Mouse (Mus musculus) MEL (cell line): ENCODE measurements at regions not wholly inside any gene's neighbourhood (a gene's known extent, or its start where the extent isn't known, plus 50 kb on each side); places are given as distances from the start of the nearest gene placed in this dataset.

Experiments
- DNase-seq: peaks from one replicate; pipeline ENCODE4 v3.0.0; 2011; ENCODE audit warnings: low read depth, low spot score
- H3K27ac ChIP-seq: 2 replicates; pipeline ENCODE4 v1.5.1; 2012; ENCODE audit warnings: low read depth, mild to moderate bottlenecking, control low read depth, low read length, moderate library complexity; ENCODE audit not compliant: control insufficient read depth
- H3K27me3 ChIP-seq, 2 experiments: fragments of 150-350 bp in 1 of 2; sonication (generic) in 1 of 2; 2 replicates each; pipeline ENCODE4 v1.6.1; 2012; ENCODE audit warnings: low read length in 2 of 2, mild to moderate bottlenecking in 2 of 2, improper control_type of control experiment in 1 of 2, moderate library complexity in 1 of 2; ENCODE audit not compliant: insufficient read depth in 2 of 2, control insufficient read depth in 1 of 2
- H3K36me3 ChIP-seq, 2 experiments: 2 replicates each; pipeline ENCODE4 v1.6.1; 2012 to 2014; ENCODE audit warnings: low read length in 2 of 2, improper control_type of control experiment in 1 of 2, inconsistent platforms in 1 of 2, mild to moderate bottlenecking in 1 of 2; ENCODE audit not compliant: insufficient read depth in 2 of 2, control insufficient read depth in 1 of 2
- H3K4me1 ChIP-seq, 2 experiments: fragments of 150-350 bp in 1 of 2; sonication (generic) in 1 of 2; 2 replicates each; pipeline ENCODE4 v1.6.1; 2012; ENCODE audit warnings: low read length in 2 of 2, improper control_type of control experiment in 1 of 2, mild to moderate bottlenecking in 1 of 2; ENCODE audit not compliant: insufficient read depth in 2 of 2, control insufficient read depth in 1 of 2
- H3K4me3 ChIP-seq, 2 experiments: fragments of 150-350 bp in 1 of 2; sonication (generic) in 1 of 2; 2 replicates each; pipeline ENCODE4 v1.5.1; 2012; ENCODE audit warnings: low read depth in 2 of 2, low read length in 2 of 2, mild to moderate bottlenecking in 2 of 2, moderate library complexity in 2 of 2, control low read depth in 1 of 2, improper control_type of control experiment in 1 of 2; ENCODE audit not compliant: control insufficient read depth in 1 of 2, insufficient read depth in 1 of 2
- H3K79me2 ChIP-seq: 2 replicates; pipeline ENCODE4 v1.6.1; 2012; ENCODE audit warnings: mild to moderate bottlenecking, low read length, moderate library complexity; ENCODE audit not compliant: control insufficient read depth, poor library complexity, insufficient read depth
- H3K9ac ChIP-seq: 2 replicates; pipeline ENCODE4 v1.6.1; 2012; ENCODE audit warnings: low read depth, mild to moderate bottlenecking, control low read depth, low read length, moderate library complexity; ENCODE audit not compliant: control insufficient read depth, poor library complexity, severe bottlenecking
- H3K9me3 ChIP-seq: fragments of 150-350 bp; sonication (generic); replicated peaks from 2 replicates; pipeline ENCODE4 v1.6.1; 2012; ENCODE audit warnings: mild to moderate bottlenecking, low read length, improper control_type of control experiment, moderate library complexity; ENCODE audit not compliant: insufficient read depth
- CHD1 ChIP-seq: IDR thresholded peaks from 2 replicates; pipeline ENCODE4 v1.6.1; 2012; ENCODE audit warnings: low read depth, mild to moderate bottlenecking, inconsistent platforms, low read length, improper control_type of control experiment
- ELF1 ChIP-seq: IDR thresholded peaks from 2 replicates; pipeline ENCODE4 v1.6.1; 2014; ENCODE audit warnings: low read depth, mild to moderate bottlenecking, inconsistent platforms, low read length, improper control_type of control experiment, moderate library complexity
- EP300 ChIP-seq, 2 experiments: IDR thresholded peaks; 2 replicates each; pipeline ENCODE4 v1.6.1; 2011; ENCODE audit warnings: improper control_type of control experiment in 2 of 2, low read length in 2 of 2, low read depth in 1 of 2, mild to moderate bottlenecking in 1 of 2
- ETS1 ChIP-seq: IDR thresholded peaks from 2 replicates; pipeline ENCODE4 v1.6.1; 2012; ENCODE audit warnings: low read depth, mild to moderate bottlenecking, inconsistent platforms, low read length, improper control_type of control experiment, moderate library complexity
- HCFC1 ChIP-seq: IDR thresholded peaks from 2 replicates; pipeline ENCODE4 v1.6.1; 2012; ENCODE audit warnings: low read depth, mild to moderate bottlenecking, inconsistent platforms, low read length, improper control_type of control experiment, moderate library complexity
- JUND ChIP-seq: IDR thresholded peaks from 2 replicates; pipeline ENCODE4 v1.6.1; 2011; ENCODE audit warnings: low read depth, mild to moderate bottlenecking, improper control_type of control experiment, low read length
- KAT2A ChIP-seq: conservative IDR thresholded peaks from 2 replicates; pipeline ENCODE4 v1.6.1; 2012; ENCODE audit warnings: low read depth, low read length, improper control_type of control experiment, inconsistent platforms
- MAFK ChIP-seq: IDR thresholded peaks from 2 replicates; pipeline ENCODE4 v1.6.1; 2011; ENCODE audit warnings: low read depth, mild to moderate bottlenecking, low read length, improper control_type of control experiment, borderline replicate concordance
- MAZ ChIP-seq: IDR thresholded peaks from 2 replicates; pipeline ENCODE4 v1.6.1; 2012; ENCODE audit warnings: low read depth, mild to moderate bottlenecking, inconsistent platforms, low read length, improper control_type of control experiment
- MXI1 ChIP-seq: IDR thresholded peaks from 2 replicates; pipeline ENCODE4 v1.6.1; 2011; ENCODE audit warnings: mild to moderate bottlenecking, low read depth, low read length, improper control_type of control experiment
- MYC ChIP-seq: IDR thresholded peaks from 2 replicates; pipeline ENCODE4 v1.6.1; 2011; ENCODE audit warnings: low read depth, mild to moderate bottlenecking, low read length, improper control_type of control experiment, moderate library complexity
- POLR2A ChIP-seq, 2 experiments: IDR thresholded peaks; 2 replicates each; pipeline ENCODE4 v1.6.1; 2011 to 2012; ENCODE audit warnings: low read length in 2 of 2, mild to moderate bottlenecking in 2 of 2, control low read depth in 1 of 2, improper control_type of control experiment in 1 of 2, low read depth in 1 of 2, moderate library complexity in 1 of 2; ENCODE audit not compliant: control insufficient read depth in 1 of 2, insufficient read depth in 1 of 2, poor library complexity in 1 of 2
- POLR2AphosphoS2 ChIP-seq: IDR thresholded peaks from 2 replicates; pipeline ENCODE4 v1.6.1; 2011; ENCODE audit warnings: low read length, improper control_type of control experiment
- RCOR1 ChIP-seq: IDR thresholded peaks from 2 replicates; pipeline ENCODE4 v1.6.1; 2012; ENCODE audit warnings: low read depth, mild to moderate bottlenecking, inconsistent platforms, low read length, improper control_type of control experiment
- SMC3 ChIP-seq: IDR thresholded peaks from 2 replicates; pipeline ENCODE4 v1.6.1; 2011; ENCODE audit warnings: low read depth, low read length, improper control_type of control experiment
- TAL1 ChIP-seq: IDR thresholded peaks from 2 replicates; pipeline ENCODE4 v1.6.1; 2012; ENCODE audit warnings: mild to moderate bottlenecking, inconsistent platforms, low read length, moderate library complexity, mixed read lengths
- TBP ChIP-seq: IDR thresholded peaks from 2 replicates; pipeline ENCODE4 v1.8.0; 2011; ENCODE audit warnings: low read depth, low read length, improper control_type of control experiment
- UBTF ChIP-seq: IDR thresholded peaks from 2 replicates; pipeline ENCODE4 v1.6.1; 2012; ENCODE audit warnings: low read depth, mild to moderate bottlenecking, inconsistent platforms, low read length, improper control_type of control experiment, moderate library complexity, borderline replicate concordance; ENCODE audit not compliant: insufficient read depth
- USF1 ChIP-seq: IDR thresholded peaks from 2 replicates; pipeline ENCODE4 v1.6.1; 2014; ENCODE audit warnings: low read depth, mild to moderate bottlenecking, inconsistent platforms, low read length, improper control_type of control experiment, moderate library complexity
- USF2 ChIP-seq, 2 experiments: IDR thresholded peaks; 2 replicates each; pipeline ENCODE4 v1.6.1; 2011 to 2012; ENCODE audit warnings: improper control_type of control experiment in 2 of 2, low read length in 2 of 2, borderline replicate concordance in 1 of 2, inconsistent platforms in 1 of 2, low read depth in 1 of 2, mild to moderate bottlenecking in 1 of 2; ENCODE audit not compliant: insufficient read depth in 1 of 2
- ZMIZ1 ChIP-seq: IDR thresholded peaks from 2 replicates; pipeline ENCODE4 v1.6.1; 2012; ENCODE audit warnings: low read depth, mild to moderate bottlenecking, inconsistent platforms, low read length, improper control_type of control experiment, moderate library complexity
- ZNF384 ChIP-seq: IDR thresholded peaks from 2 replicates; pipeline ENCODE4 v1.6.1; 2012; ENCODE audit warnings: low read depth, mild to moderate bottlenecking, inconsistent platforms, low read length, improper control_type of control experiment

DNA sequence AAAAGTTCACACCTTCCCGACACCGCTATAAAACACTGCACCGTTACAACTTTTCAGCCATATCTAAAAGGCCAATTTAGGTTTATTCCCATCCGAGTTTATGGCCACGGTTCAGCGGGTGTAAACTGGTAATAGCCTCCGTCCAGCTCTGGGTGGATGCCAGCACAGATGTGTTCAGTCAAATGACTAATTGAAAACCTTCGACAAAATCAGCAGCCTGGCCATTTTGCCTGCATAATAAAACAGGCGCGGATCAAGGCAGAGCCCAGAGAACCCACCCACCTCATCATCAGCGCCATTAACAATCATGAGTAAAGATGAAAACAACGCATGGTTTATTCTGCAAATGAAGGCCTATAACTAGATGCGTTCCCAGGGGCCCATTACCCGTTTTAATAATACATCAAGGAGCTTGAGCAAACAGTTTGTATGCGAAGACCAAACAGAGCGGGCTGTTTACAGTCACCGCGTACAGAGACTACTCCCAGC is 172.1 kb upstream of the Irx3 start:
- TF ChIP-seq CHD1 (no peak), HCFC1 (no peak), ZNF384 (no peak), ELF1 (no peak), ZMIZ1 (no peak), MAFK (no peak), KAT2A (no peak), EP300 (IDR thresholded peaks at IDR 0.05; ENCODE audit: low read depth in 1 of 2, low read length in 2 of 2) (no peak), POLR2A (IDR thresholded peaks at IDR 0.05; ENCODE audit: control insufficient read depth in 1 of 2, insufficient read depth in 1 of 2, low read depth in 1 of 2, low read length in 2 of 2, poor library complexity in 1 of 2) (no peak), MAZ (no peak), SMC3 (no peak), TAL1 (no peak), RCOR1 (no peak), JUND (no peak), USF1 (no peak), ETS1 (no peak), POLR2AphosphoS2 (no peak), MXI1 (no peak), UBTF (no peak), TBP (no peak)
- Histone ChIP-seq H3K79me2 (no peaks in the 10 kb centered on the region), H3K27ac (no peak overlapping the region), H3K9me3 (no peaks in the 10 kb centered on the region), H3K4me3 (no peak overlapping the region), H3K27me3 (no peaks in the 10 kb centered on the region), H3K36me3 (no peaks in the 10 kb centered on the region), H3K9ac (no peak overlapping the region), H3K4me1 (no peaks in the 10 kb centered on the region)
- no peak for DNase-seq

DNA sequence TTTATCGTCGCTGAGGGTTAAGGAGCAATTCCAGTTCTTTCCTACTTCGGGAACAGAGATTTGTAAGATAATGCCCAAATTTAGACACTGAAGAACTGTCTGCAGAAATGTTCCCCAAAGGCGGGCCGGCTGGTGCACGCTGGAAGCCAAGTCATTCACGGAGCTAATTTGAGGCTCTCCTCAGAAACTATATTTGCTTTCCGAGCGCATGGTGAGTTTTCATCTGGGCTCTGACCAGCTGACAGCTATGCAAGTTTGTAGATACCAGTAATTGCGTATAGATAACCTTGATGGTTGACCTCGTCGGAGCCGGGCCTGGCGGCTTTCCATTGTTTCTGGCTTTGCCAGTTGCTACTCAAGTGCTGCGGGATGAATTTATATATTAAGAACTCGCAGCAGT is 165.5 kb upstream of the Irx3 start:
- no peak overlapping the region for H3K27ac ChIP-seq
- no peaks in the 10 kb centered on the region for H3K4me1 ChIP-seq
- no peaks in the 10 kb centered on the region for H3K79me2 ChIP-seq
- no peaks in the 10 kb centered on the region for H3K27me3 ChIP-seq
- no peak for TF ChIP-seq ZNF384
- TF ChIP-seq POLR2AphosphoS2 = no peak
- no peak for TF ChIP-seq USF2 (IDR thresholded peaks at IDR 0.05; ENCODE audit: borderline replicate concordance in 1 of 2, insufficient read depth in 1 of 2, low read depth in 1 of 2, low read length in 2 of 2)
- no peak for TF ChIP-seq MYC
- no peaks in the 10 kb centered on the region for H3K9me3 ChIP-seq
- H3K4me3 ChIP-seq = no peak overlapping the region
- H3K36me3 ChIP-seq = no peaks in the 10 kb centered on the region
- DNase-seq = no peak
- H3K9ac ChIP-seq = no peak overlapping the region
